Mouse (Mus musculus) R1 (cell line): Measurements from ENCODE around the gene Wars.
A peak's percentile ranks its signal among the peaks of the same experiment; 100 is the strongest.

Experiments
- DNase-seq: peaks from one replicate; pipeline ENCODE4 v3.0.0-alpha.2; 2018; ENCODE audit warnings: low read depth, low spot score

Gene Wars

DNA sequence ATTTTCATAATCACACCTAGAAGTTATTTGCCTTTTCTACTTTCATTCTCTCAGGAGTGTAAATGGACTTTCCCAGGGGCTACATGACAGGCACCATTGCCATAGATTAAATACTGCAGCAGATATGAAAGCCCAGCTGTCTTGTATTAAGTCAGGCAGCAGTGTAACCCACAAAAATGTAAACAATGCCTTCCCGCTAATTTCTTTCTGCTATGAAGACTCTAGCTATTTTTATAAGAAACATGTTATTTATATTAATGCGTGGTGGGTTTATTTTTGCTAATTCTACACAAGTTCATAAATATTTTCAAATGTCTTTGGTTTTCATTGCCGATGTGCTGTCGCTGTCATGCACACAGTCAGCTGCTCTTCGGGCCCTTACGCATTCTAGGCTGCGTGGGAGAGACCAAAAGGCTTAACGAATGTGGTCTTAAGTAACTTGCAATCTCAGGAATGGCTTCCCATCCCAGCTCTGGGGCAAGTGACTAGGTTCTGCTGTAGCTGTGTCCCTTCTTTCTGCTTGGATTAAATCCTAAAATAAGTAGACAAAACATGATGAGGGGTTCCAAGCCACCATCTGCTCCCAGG, 16.0 kb upstream of the Wars start:
- DNase-seq: no peak

DNA sequence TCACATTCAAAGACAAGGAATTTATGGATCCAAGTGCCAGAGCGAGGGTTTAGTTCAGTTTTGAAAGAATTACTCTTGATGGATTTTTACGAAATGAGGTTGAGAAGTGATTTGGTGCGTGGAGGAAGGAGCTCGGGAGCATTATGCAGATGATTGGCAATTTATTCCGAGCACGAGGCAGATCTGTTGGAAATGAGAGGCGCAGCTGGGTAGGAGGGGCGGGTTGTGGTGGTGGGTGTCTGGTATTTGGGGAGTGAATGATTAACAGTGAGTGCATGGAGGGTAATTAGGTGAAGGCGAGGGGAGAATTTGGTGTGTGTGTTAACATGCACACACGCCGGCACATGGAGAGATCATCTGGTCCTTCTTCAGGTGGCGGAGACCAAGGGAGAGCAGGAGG, 12.4 kb upstream of the Wars start:
- no peak for DNase-seq

DNA sequence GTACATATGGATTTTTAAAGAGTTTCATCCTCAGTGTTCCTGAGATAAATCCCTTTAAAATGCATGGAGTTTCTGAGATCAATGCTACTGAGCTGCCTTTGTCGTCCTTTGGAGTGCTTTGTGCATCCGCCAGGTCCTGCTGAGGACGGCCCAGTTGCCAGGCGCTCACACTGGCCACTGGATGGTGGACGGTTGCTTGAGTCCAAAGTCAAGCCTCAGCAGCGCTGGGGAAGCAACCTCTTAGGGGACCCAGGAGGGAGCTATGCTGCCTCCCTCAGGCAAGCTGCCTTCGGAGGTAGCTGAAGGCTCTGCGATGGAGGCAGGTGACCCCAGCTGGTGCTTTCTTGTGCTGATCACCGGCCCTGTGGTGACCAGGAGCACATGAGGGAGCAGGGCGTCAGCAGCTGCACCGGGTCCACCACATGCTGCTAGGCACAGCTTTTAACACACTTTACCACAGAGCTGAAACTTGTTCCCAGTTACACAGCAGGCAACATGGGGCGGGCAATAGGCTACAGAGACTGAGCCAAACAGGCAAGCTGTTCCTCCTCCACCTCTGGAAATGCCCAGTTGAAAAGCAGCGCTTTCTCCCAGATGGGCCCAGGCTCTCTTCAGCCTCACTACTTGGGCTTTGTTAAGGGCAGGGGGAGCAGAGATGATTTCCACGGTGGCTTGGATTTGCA, 11.8 kb upstream of the Wars start:
- no peak for DNase-seq

DNA sequence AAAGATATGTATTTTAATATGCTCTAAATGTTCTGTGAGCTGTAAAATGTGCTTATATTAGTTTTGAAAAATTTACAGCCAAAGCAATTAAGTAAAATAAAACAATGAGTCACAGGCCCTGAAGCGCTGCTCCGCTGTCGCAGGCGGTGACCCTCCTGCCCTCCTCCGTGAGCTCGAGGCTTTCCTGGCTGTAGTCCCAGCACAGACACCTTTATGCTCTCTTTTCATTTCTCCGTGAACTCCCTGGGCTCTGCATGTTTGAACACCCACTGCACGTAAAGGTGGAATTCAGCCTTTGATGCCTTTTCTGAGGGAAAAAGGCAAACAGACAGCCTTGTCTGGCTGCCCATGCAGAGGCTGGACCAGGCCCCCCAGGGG, 10.3 kb upstream of the Wars start:
- no peak for DNase-seq

DNA sequence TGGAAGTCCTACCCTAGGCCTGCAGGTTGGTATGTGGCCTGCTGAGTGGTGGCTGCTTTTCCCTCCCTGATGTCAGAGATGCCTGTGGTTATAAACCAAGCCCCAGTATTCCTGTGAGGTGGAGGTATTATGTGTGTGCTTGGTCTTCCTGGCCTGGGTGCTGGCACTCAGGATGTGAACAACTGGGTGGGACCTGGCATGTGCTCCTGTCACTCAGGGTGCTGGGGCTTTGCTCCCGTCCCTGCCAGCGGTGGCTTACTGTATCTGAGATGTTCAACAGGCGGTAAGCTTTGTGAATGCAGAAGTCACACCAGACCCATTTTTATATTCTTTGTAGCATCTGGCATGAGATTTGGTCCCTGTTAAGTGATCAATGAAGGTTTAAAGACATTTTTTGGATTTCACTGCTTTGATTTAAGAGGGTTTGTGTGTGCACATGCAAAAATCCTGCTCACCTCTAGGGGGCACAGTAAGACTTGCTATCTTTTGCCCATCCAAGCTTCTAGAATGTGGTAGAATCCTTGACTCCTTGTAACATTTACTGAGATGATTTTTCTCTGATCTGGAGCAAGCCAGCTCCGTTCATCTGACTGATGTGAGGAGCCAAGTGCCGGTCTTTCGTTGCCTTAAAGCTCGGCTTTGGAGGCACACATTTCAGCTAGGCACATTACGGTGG, 9.8 kb upstream of the Wars start:
- peak; percentile 59 for DNase-seq

DNA sequence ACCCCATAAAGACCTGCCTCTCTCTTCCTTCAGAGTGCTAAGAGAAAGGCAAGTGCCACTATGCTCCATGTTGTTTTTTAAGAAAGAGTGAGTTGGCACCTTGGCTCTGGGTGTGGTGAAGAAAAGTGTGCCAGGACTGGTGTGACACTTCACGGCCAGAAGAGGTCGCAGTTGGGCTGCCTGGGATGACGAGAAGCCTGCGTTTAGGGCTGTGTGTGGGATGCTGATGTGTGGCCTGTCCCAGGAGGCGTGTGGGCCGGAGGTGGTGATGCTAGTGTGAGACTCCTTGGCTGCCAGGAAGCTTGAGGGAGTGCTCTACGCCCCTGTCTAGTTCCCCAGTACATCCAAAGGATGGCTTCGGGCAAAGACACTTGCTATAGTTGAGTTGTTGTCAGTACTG, 9.0 kb upstream of the Wars start:
- peak; percentile 62 for DNase-seq

DNA sequence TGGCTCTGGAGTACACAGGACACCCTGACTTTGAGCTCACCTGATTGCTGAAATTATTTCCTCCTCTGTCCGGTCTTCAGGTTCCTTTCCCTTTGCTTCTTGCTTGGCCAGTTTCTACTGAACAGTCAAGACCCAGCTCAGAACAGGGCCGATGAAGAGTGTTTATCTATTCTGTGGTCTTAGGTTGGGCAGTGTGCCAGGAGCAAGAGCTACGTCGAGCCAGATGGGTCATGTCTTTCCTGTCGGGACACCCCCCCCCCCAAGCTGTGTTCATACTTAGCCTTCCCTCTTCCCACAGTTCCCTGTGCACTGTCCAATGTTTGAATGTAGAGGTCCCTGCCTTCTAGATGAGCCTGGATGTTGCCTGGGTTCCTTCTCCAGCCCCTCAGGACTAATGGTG, 7.4 kb upstream of the Wars start:
- DNase-seq: no peak

DNA sequence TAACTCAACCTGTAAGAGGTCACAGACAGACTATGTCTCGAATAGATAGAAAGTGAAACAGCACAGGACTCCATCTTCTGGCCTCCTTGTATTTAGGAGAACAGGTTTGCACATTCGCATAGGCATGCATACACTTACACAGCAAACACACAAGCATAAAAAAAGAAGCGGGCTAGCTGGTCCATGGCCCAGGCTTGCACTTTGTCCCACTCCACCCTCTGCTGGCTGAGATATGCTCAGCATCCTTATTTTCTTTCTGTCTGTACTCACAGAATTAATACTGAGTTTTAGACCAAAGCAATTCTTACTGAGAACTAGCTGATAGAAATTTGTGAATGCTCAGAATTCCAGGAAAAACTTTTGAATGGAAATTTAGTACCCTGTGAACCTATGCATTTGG, 2.0 kb upstream of the Wars start:
- DNase-seq: peak; percentile 20

DNA sequence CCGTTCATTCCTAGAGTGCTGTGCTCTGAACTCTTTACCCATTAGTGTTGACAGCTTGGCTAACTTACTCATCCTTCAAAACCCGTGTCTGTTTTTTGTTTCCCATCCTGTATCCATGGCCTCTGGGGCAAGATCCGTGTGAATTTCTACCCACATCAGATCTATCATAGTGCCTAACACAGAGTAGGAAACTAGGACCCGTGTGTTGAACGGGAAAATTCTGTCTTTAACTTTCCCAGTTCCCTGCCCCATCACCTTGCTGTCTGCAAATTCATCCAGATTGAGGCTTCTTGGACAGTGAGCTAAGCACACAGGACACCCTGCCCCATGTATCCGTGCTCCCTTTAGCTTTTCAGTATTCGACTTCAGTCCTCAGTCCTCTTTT, 450 bp upstream of the Wars start:
- DNase-seq: no peak

DNA sequence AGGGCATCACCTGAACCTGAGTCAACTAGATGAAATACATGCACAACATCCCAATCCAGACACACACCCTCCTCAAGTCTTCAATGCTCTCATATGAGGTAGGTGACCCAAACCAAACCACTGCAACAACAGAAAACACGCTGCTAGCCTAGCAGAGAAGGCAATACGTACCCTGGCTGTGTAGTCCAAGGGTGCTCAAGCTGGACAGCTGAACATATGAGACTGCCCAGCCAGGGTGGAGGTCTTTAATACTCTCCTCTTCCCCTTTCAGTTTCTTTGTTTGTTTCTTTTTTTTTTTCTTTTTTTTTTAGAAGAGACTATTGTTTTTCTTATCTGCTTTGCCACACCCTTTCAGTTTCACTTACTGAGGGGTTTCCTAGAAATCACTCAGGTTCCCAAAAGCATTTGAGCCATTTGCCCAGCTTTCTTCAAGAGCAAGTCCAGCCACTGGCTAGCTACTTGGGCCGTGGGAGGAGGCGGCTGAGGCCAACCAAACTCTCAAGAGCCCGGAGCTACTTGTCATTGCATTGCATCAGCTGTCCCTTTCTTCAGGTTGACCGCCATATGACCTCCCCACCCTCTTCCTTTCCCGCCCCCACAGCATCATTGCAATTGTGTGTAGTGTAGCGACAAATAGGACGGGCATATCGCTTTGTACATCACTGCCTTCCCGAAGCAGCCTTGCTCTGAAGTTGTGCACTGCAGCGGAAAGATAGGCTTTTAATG, 822 bp downstream of the Wars start, which contains the start of gene Wdr25:
TSS of gene Wdr25 (plus strand) at position 643 of the 726 bp plus-strand sequence.
- peak; percentile 39 for DNase-seq

DNA sequence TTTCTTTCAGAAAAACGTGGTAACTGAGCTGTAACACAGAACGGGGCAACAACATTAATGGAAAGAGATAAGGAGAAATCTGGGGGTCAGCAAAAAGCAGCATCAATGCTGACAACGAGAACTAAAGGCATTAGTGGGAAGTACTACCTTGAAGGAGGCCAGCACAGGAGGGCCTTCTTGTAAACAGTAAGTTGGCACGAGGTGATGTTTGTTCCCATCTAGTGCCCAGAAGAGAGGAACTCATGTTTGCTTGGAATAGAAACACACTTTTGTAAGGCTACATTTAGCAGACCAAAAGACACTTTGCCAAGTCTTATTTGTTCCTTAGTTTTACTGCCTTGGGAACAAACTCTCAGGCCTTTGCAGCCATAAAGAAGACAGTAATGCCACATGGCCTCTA, 5.3 kb downstream of the Wars start:
- no peak for DNase-seq

DNA sequence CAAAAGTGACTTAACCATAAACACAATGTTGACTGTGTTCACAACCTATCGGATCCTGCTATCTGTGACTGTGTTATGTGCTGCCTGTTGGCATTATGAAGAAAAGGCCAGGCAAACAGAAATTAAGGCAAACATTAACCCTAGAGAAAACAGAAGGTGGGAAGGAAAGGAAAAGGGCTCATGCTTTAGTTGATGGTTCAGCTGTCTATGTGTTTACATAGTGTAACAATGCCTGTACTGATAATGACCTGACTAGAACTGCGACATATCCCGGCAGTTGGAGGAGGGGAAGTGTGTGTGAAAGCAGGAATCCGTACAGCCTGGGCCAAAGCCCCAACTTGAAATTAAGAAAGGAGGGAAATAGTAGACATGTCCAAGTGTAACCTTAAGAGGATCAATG, 6.9 kb downstream of the Wars start:
- no peak for DNase-seq

DNA sequence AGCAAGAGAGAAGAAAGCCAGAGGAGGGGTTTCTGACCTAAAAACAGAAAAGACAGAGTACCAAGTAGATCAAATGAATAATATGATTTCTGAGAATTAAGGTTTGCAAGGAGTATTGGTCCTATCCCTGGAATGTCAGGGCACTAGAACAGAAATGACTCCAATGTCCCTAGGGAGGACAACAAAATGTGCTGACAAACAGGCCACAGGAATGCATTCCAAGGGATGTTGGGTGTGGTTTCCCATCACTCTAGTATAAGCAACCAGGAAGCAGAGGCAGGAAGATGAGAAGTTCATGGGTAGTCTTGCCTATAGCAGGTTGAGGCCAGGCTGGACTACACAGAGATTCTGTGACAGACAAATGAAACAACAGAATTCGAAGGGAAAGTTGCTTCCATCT, 8.1 kb downstream of the Wars start:
- no peak for DNase-seq

DNA sequence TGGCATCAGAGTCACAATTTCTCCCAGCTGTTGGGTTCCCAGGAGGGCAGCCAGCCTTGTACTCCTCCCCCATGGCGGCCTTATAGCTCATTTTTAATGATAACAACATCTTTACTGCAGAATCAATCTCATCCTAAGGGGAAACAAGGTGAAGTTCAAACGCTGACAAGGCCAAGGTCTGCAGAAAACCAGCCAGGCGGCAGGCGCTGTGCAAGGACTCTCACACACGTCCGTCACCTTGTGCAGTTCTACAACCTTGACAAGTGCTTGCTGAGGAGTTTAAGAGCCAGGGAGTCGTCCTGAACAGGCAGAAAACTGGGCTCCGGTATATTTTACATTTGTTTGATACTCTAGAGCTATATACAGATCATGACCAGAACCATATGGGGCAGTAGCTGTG, 11.2 kb downstream of the Wars start:
- no peak for DNase-seq

DNA sequence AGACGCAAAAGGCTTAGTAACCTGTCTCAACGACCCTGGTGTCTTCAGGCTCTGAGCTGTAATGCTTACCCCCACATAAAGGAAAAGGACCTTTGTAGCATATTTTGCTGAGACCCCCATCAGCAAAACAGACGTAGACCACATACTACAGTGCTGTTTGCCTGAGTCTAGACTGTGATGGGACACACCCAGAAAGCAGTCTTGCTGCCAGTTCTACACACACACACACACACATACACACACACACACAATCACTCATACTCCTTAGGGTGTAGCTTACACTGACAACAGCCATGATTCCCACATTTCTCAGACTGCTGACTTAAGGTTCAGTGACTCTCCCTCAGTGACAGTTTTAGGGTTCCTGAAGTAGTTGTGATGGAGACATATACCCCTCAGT, 12.8 kb downstream of the Wars start:
- no peak for DNase-seq

DNA sequence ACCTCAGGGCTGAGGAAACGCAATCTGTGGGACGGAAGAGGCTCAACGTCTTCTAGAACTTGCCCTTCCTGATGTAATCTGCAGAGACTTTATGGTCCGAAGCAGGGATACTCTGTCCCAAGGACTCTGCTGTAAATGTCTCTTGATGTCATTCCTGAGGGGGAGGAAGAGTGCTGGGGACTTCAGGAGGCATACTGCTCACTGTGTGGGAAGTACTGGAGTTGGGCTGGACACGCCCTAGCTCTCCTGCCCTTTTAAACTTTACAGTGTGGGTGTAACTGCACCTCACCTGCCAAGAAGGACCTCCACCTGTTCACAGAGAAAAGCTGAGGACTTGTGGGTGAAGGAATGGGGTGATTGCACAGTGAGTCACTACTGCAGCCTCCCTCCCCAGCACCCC, 13.4 kb downstream of the Wars start:
- DNase-seq: no peak

DNA sequence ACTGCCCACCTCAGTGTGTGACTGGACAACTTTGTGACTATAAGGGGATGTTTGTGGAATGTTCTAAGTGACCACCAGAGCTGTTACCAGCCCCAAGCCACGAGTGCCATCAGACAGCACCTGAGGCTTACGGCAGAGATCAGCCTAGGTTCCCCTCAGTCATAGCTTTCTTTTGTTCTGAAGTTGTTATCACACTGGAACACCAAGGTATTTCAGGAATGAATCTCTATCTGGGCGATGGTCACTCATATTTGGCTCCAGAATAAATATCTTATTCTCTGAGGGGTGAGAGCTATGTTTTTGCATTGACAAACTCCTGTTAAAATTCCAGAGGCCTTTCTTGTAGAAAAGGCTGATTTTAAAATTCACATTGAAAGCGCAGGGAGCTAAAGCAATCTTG, 14.8 kb downstream of the Wars start:
- no peak for DNase-seq

DNA sequence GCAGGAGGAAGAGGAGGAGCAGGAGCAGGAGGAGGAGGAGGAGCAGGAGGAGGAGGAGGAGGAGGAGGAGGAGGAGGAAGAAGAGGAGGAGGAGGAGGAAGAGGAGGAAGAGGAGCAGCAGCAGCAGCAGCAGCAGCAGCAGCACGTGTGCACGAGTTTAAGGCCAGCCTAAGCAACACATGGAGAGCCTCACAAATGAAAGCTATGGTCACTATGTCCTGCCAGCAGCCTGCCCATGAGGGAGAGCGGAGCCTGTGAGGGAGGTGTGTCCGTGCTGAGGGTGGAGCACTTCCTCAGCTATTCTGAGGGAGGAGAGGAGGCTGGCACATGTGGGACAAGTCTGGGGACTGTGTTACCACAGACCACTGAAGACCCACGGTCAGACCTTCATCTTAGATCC, 20.9 kb downstream of the Wars start:
- DNase-seq: no peak

DNA sequence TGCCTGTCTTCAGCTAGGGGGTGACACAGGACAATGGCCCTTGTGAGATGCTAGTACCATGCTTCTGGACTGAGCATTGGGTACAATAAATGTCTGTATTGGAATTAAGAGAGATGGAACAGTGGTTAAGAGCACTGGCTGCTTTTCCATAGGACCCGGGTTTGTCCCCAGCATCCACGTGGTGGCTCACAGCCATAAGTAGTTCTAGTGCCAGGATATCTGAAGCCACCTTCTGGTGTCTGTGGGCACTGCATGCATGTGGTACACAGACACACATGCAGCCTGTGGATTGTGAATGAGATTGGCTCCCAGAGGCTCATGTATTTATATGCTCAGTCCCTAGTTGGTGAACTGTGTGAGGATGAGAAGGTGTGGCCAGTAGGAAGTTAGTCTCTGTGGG, 24.4 kb downstream of the Wars start:
- DNase-seq: peak; percentile 71

DNA sequence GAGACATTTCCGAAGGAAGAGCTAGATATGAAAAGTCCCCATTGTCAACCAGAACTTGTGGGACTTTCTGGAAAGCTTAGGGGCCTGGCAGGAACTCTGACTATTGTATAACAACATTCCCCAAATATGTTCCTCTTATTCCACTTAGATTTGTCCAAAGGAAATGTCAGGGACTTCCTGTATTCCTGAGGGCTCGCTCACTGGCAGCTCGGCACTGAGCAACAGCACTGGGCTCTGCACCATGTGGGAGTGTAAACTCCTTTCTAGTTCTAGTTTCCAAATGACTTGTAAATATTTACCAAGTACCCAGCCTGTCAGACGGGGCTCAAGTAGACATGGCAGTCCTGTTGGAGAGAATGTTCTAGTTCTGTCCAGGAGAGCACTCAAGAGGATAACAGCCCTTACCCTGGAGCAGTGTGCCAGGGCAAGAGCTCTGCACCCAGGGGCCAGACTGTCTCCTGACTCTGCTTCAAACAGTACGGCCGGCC, 28.9 kb downstream of the Wars start:
- no peak for DNase-seq

DNA sequence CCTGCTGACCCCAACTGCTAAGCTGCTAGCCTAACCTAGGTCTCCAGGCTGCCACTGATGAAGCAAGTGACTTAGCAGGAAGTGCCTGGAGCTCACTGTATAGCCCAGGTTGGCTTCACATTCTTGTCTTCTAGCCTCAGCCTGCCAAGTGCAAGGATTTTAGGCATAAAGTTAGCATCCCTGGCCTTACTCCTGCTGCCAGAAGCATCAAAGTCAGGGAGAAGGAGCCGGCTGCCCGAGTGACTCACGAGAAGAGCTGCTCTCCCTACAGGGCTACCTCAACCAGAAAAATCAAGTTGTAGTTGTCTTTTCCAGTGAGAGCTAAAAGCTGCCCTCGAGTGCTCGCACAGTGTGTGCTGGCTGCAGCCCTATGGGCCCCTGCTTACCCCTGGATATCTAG, 35.5 kb downstream of the Wars start:
- DNase-seq: no peak

DNA sequence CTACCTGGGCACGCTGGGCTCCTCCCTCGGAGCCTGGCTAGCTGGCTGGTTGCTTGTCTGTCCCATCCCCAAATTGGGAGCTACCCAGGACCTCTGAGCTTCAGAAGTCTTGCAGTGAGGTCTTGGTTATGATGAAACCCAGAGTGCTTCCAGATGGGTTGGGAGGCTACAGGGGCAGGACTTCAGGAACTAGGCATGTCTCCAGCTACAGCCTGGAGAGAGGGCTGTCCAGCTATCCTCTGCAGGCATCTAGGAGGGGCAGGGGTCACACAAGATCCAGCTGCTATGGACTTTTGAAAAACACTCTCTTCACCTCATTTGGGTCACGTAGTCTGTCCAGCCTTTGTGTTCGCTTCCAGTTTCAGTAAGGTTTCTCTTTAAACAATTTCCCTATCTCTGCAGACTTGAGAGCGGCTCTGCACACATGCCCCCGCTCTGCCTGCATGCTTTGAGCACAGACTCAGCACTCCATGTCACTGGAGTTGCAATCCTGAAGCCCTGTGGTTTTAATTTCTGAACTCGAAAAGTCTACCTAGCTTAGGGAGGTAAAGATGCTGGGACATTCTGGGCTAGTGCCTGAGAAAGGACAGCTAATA, 36.3 kb downstream of the Wars start:
- no peak for DNase-seq
